Mouse (Mus musculus) embryonic facial prominence, embryonic 13.5 days (tissue): ENCODE results near the gene Ipp. TPM values are rescaled to one million over a fixed set of nuclear protein-coding genes. Genes with fewer than 3 reads are reported as not detected.

Experiments used
- ATAC-seq: fragments of 200-750 bp; cut with Nextera tagmentation; 2 replicates; pipeline ENCODE4 v1.8.0; 2017; ENCODE audit warnings: low read depth; ENCODE audit not compliant: insufficient number of reproducible peaks, insufficient read depth, low FRiP score, low TSS enrichment
- H3K27ac ChIP-seq: fragments of 300-500 bp; sonication (generic); 2 replicates; pipeline ENCODE4 v1.5.1; 2015; ENCODE audit warnings: moderate library complexity, mild to moderate bottlenecking, inconsistent platforms
- H3K27me3 ChIP-seq: fragments of 300-500 bp; sonication (generic); 2 replicates; pipeline ENCODE4 v1.6.1; 2015; ENCODE audit warnings: mild to moderate bottlenecking, inconsistent platforms
- H3K36me3 ChIP-seq: fragments of 300-500 bp; sonication (generic); 2 replicates; pipeline ENCODE4 v1.6.1; 2015; ENCODE audit warnings: mild to moderate bottlenecking, inconsistent platforms
- H3K4me1 ChIP-seq: fragments of 300-500 bp; sonication (generic); 2 replicates; pipeline ENCODE4 v1.6.1; 2015; ENCODE audit warnings: inconsistent platforms
- H3K4me2 ChIP-seq: fragments of 300-500 bp; sonication (generic); 2 replicates; pipeline ENCODE4 v1.6.1; 2015; ENCODE audit warnings: moderate library complexity, mild to moderate bottlenecking, inconsistent platforms
- H3K4me3 ChIP-seq: fragments of 300-500 bp; sonication (generic); 2 replicates; pipeline ENCODE4 v1.5.1; 2015; ENCODE audit warnings: mild to moderate bottlenecking, inconsistent platforms
- H3K9ac ChIP-seq: fragments of 300-500 bp; sonication (generic); 2 replicates; pipeline ENCODE4 v1.6.1; 2015; ENCODE audit warnings: mild to moderate bottlenecking, inconsistent platforms
- H3K9me3 ChIP-seq: fragments of 300-500 bp; sonication (generic); 2 replicates; pipeline ENCODE4 v1.6.1; 2016; ENCODE audit warnings: inconsistent platforms
- WGBS: fragments of 180-500 bp; shearing (Covaris S2); methylation state at CpG from one replicate; pipeline ENCODE4 v1.1.7; 2015; ENCODE audit warnings: mixed read lengths; 5-methylcytosine and 5-hydroxymethylcytosine counted together
- polyA plus RNA-seq: library from polyadenylated mRNA; unstranded; fragments of >200 nt; fragmentation: Nextera tagmentation; extraction: Ambion mirVana; gene quantifications from 2 replicates; pipeline ENCODE4 v1.2.1, GENCODE M21; 2015

Ipp gene
- polyA plus RNA-seq, 1 experiment from 2014 or later: 15.3 TPM

DNA sequence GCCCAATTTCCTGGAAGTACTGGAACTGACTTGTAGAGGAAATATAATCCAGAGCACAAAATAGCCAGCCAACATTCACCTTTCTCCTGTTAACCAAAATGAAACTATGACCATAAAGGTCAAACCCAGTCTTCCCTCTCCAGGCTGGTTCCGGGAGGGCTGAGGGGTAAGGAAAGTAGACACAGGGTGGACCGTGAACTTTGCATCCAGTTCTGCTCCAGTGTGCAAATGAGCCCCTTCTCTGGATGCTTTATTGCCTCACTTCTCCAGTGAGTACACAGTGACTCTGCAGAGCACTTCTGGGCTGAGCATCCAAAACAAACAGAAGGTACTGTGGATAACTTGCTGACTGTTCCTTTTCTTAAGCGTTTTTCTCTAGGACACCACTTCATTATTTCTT is 7.4 kb upstream of the Ipp start:
- Histone ChIP-seq H3K27ac (no peak overlapping the region), H3K9ac (no peak overlapping the region), H3K9me3 (no peaks in the 10 kb centered on the region), H3K4me3 (no peak overlapping the region), H3K36me3 (no peaks in the 10 kb centered on the region), H3K4me2 (no peak overlapping the region), H3K4me1 (no peaks in the 10 kb centered on the region), H3K27me3 (no peaks in the 10 kb centered on the region)
- WGBS: 73% methylated on average over 3 of the region's 3 CpGs
- ATAC-seq: no peak

DNA sequence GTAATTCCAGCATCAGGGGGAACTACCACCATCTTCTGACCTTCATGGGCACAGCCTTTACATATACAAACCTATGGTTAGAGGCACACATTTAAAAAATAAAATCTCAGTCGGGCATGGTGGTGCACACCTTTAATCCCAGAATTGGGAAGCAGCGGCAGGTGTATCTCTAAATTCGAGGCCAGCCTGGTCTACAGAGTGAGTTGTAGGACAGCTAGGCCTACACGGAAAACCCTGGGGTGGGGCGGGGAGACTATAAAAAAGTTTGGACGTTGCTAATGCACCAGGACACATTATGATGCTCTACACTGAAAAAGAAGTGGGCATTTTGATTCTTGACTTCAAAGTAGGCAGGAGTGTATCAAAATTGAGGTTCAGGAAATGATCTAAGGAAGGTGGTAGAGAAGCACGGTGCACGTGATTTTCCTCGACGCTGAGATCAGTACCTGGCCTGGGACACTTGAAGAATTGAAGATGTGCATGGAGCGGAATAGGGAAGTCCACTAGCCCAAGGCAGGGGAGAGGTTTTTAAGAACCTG is 394 bp upstream of the Ipp start:
- peak overlapping the region; percentile 67 for H3K4me3 ChIP-seq
- peak overlapping the region; percentile 65 for H3K4me2 ChIP-seq
- 24% methylated on average over 11 of the region's 11 CpGs for WGBS
- peak overlapping the region; percentile 5; the same call in 1 of the 2 replicates for H3K27ac ChIP-seq
- H3K9me3 ChIP-seq: no peaks in the 10 kb centered on the region
- no peak for ATAC-seq
- no peaks in the 10 kb centered on the region for H3K27me3 ChIP-seq
- peaks cover 11% of the 10 kb centered on the region for H3K4me1 ChIP-seq
- H3K9ac ChIP-seq: peak overlapping the region; percentile 88
- H3K36me3 ChIP-seq: peaks cover 9% of the 10 kb centered on the region; the same call in 1 of the 2 replicates

DNA sequence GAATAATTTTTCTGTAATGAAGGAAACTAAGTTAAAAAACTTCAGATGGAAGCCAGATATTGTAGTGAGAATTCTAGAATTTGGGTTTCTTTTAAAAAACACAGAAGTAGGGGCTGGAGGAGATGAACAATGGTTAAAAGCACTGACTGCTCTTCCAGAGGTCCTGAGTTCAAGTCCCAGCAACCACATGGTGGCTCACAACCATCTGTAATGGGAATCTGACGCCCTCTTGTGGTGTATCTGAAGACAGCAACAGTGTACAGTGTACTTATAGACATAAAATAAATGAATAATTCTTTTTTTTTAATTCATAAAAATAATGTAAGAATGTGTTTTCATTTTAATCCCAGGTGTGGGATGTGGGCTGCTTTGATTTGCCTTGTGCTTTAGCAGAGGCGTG is 23.8 kb downstream of the Ipp start:
- Histone ChIP-seq H3K9ac (no peak overlapping the region), H3K9me3 (no peaks in the 10 kb centered on the region), H3K4me3 (no peak overlapping the region), H3K4me2 (no peak overlapping the region), H3K4me1 (no peaks in the 10 kb centered on the region), H3K27ac (no peak overlapping the region), H3K36me3 (peaks cover 23% of the 10 kb centered on the region), H3K27me3 (no peaks in the 10 kb centered on the region)
- ATAC-seq: no peak
- WGBS: 62% methylated on average over 2 of the region's 2 CpGs

DNA sequence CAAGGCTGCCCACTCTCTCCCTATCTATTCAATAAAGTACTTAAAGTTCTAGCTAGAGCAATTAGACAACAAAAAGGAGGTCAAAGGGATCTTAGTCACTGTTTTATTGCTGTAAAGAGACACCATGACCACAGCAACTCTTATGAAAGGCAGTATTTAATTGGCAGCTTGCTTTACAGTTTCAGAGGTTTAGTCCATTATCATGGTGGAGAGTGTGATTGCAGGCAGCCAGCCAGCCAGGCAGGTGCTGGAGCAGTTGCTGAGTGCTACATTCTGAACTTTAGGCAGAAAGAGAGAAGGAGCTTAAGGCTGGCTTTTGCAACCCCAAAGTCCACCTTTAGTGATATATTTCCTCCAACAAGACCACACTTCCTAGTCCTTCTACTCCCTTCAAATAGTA is 29.0 kb downstream of the Ipp start:
- no peak overlapping the region for H3K27ac ChIP-seq
- H3K4me2 ChIP-seq: no peak overlapping the region
- ATAC-seq: no peak
- H3K9ac ChIP-seq: no peak overlapping the region
- H3K36me3 ChIP-seq: peaks cover 31% of the 10 kb centered on the region
- H3K9me3 ChIP-seq: no peaks in the 10 kb centered on the region
- H3K4me1 ChIP-seq: no peaks in the 10 kb centered on the region
- no peak overlapping the region for H3K4me3 ChIP-seq
- no peaks in the 10 kb centered on the region for H3K27me3 ChIP-seq

DNA sequence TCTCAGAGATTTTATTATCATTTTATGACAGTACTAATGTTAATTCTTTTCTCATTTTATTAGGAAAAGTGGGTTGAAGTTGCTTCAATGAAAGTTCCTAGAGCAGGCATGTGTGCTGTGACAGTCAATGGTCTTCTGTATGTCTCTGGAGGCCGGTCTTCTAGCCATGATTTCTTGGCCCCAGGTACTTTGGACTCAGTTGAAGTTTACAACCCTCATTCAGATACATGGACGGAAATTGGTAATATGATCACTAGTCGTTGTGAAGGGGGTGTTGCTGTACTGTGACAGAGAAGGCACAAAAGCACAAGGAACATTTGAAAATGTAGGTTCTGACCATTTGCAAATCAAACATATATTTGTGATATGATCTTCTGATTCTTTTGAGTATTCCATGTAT is 30.4 kb downstream of the Ipp start:
- 77% methylated on average over 3 of the region's 3 CpGs for WGBS
- no peak for ATAC-seq
- Histone ChIP-seq H3K4me3 (no peak overlapping the region), H3K4me2 (no peak overlapping the region), H3K9me3 (no peaks in the 10 kb centered on the region), H3K9ac (no peak overlapping the region), H3K27ac (no peak overlapping the region), H3K36me3 (peaks cover 36% of the 10 kb centered on the region), H3K4me1 (no peaks in the 10 kb centered on the region), H3K27me3 (no peaks in the 10 kb centered on the region)

DNA sequence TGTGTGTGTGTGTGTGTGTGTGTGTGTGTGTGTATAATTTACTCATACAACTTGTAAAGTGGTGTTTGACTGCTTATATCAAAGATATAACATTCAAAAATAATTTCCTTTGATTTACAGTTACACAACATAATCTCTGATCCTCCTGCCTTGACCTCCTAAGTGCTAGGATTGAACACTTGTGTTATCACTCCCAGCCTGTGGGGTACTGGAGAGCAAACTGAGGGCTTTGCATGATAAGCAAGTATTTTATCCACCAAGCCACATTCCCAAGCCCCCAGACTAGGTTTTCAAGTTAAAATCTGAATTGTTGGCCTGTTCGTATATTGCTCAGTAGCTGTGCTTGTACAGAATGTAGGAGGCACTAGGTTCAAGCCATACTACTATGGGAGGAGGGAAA is 43.1 kb downstream of the Ipp start:
- no peaks in the 10 kb centered on the region for H3K9me3 ChIP-seq
- WGBS: 81% methylated on average over 1 of the region's 1 CpGs
- no peak for ATAC-seq

DNA sequence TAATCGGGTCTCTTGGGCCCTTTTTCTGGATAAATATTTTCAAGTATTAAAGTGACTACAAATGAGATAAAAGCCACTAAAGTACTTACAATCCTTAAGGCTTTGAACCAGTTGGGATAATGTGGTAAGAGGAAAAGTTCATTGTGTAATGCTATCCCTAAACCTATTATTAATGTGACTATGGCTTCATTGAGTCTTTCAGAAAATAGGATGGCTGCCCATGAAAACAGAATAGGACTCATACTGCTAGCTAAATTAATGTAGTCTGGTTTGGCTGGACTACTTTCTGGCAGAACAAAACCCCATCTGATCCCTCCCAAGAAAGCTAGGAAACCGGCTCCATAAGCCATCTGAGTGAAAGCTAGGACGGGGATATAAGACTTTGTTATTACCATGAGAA is 45.7 kb downstream of the Ipp start:
- no peak overlapping the region for H3K4me3 ChIP-seq
- H3K9me3 ChIP-seq: no peaks in the 10 kb centered on the region
- no peaks in the 10 kb centered on the region for H3K27me3 ChIP-seq
- H3K4me1 ChIP-seq: no peaks in the 10 kb centered on the region
- ATAC-seq: no peak
- H3K36me3 ChIP-seq: peaks cover 13% of the 10 kb centered on the region
- H3K9ac ChIP-seq: no peak overlapping the region
- no peak overlapping the region for H3K4me2 ChIP-seq
- H3K27ac ChIP-seq: no peak overlapping the region
- WGBS: 84% methylated on average over 3 of the region's 3 CpGs

More for the DNA sequence above, 43.1 kb downstream of the Ipp start:
- no peak overlapping the region for H3K9ac ChIP-seq
- H3K27me3 ChIP-seq: no peaks in the 10 kb centered on the region
- H3K27ac ChIP-seq: no peak overlapping the region
- no peaks in the 10 kb centered on the region for H3K4me1 ChIP-seq
- H3K36me3 ChIP-seq: peaks cover 13% of the 10 kb centered on the region
- no peak overlapping the region for H3K4me2 ChIP-seq
- H3K4me3 ChIP-seq: no peak overlapping the region

DNA sequence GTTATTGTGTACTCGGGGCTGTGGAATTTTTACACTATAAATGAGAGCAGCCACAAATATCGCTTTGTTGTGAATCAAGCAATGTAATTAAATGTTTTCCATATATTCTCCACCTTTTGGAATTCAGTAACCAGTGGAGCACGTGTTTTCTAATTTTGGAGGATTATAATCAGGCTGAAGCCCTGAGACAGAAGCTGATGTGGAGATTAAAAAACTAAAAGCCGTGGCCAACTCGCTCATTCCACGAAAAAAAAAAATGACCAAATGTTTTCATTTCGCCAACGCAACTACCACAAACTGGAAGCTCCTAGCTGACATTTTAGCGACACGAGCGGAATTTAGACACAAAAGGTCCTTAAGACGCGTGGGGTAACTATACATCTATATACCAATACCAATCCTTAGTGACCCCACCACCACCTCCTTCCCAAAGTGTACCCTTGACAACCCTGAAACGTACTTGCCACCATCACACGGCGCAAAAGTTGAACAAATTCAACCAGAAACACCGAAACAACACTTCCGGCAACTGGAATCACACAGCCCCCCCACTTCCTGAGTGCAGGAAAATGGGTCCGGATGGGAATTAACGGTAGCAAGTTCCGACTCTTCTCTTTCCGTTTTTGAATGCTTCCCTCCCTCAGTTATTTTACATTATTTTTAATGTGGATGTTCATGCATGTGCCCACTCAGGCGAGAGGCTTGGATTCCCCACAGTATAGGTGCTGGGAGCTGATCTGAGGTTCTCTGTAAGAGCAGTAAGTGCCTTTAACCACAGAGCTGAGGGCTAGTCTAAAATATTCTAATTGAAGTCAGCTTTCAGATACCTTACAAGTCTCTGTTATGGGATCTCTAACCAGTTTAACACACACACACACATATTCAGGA is 48.3 kb downstream of the Ipp start, which contains the start of gene Tmem69:
Gene Tmem69, minus strand, starts transcription at position 524 of the 888 bp plus-strand sequence.
- Histone ChIP-seq H3K36me3 (peaks cover 13% of the 10 kb centered on the region), H3K9ac (peak within 1 kb of the TSS; percentile 94), H3K4me1 (0 out of 2 replicates have a peak, but pooled peaks cover 3% of the 10 kb centered on the region), H3K27me3 (no peaks in the 10 kb centered on the region), H3K9me3 (no peaks in the 10 kb centered on the region), H3K4me2 (peak within 1 kb of the TSS; percentile 81), H3K4me3 (peak within 1 kb of the TSS; percentile 91), H3K27ac (peak within 1 kb of the TSS; percentile 93)
- ATAC-seq: no peak
- 2% methylated on average over 23 of the region's 23 CpGs for WGBS

DNA sequence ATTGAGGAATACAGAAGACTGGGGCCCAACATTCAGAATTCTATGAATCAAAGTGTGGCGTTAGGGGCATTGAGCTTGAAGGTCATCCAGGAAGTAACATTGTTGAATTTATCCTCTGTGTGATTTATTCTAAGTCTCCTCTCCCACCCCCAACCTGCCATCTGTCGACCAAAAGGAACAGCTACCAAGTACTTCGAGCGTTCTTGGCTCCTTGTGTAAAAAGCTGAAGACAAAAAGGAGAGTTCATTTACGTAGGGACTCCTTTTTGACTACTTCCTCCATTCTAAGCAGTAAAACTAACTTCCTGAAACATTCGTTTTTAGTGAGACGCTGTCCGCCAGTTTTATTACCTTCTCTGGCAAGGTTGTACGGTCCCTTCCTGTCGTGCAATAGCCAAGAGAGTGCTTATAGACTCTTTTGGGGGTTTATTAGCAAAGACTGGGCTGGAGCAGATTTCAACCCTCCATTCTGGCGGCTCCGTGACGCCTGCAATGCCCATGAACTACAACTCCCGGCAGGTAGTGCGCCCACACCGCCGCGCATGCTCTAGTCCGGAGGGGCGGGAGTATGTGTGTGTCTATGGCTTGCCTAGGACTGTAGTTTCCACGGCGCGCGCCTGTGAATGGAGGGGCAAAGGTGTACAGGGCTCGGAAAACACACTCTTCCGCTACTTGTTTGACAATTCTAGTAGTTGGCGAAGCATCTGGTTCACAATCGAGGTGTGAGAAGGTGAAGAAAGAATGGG is 49.4 kb downstream of the Ipp start:
- ATAC-seq: peak; percentile 96
- Histone ChIP-seq H3K27me3 (no peaks in the 10 kb centered on the region), H3K36me3 (peaks cover 13% of the 10 kb centered on the region), H3K4me1 (0 out of 2 replicates have a peak, but pooled peaks cover 3% of the 10 kb centered on the region), H3K9ac (peak overlapping the region; percentile 94), H3K9me3 (no peaks in the 10 kb centered on the region), H3K4me2 (peak overlapping the region; percentile 81), H3K4me3 (peak overlapping the region; percentile 91), H3K27ac (peak overlapping the region; percentile 93)
- WGBS: under 1% methylated on average over 28 of the region's 28 CpGs

DNA sequence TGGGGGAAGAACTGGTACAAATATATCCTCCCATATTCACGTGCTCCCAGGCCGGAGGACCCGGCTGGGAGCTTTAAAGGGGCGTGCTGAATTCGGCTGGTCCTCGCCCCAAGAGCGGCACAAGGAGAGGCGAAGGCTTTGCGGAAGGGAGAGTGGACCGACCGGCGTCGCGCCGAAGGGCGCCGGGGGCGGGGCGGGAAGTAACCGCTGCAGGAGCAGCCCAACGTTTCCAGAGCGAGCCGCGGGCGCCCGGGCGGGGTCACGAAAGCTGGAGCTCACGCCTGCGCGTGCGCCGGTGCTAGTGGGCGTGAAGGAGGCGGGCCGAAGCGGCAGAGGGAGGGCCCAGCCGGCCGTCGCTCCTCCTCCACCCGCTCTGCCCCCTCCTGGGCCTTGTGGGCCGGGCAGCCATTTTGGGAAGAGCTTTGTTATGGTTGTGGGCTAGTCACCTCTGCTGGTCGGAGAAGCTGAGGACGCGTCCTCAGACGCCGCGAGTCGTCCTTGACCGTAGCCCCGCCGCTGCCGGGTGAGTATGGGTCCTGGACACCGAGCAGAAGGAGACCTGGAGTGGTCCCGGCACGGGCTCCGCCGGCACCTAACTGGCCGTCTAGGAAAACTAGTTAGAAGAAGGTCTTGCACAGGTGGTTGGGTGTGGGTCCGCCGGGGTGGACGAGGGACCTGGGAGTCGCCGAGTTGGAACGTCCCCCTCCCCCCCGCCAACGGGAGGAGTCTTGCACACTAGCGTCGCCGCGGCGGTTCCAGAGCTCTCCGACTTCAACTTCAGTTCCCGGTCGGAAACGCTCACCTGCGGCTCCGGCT is 50.2 kb downstream of the Ipp start, which contains the start of gene Gpbp1l1:
Gene Gpbp1l1, plus strand, starts transcription at position 353 of the 816 bp plus-strand sequence.
- Histone ChIP-seq H3K4me2 (peak within 1 kb of the TSS; percentile 81), H3K27ac (peak within 1 kb of the TSS; percentile 93), H3K9ac (peak within 1 kb of the TSS; percentile 94), H3K36me3 (peaks cover 13% of the 10 kb centered on the region), H3K4me3 (peak within 1 kb of the TSS; percentile 91), H3K4me1 (0 out of 2 replicates have a peak, but pooled peaks cover 3% of the 10 kb centered on the region), H3K9me3 (no peaks in the 10 kb centered on the region), H3K27me3 (no peaks in the 10 kb centered on the region)
- WGBS: under 1% methylated on average over 78 of the region's 78 CpGs
- peak; percentile 94 for ATAC-seq
